Mouse (Mus musculus): ENCODE measurements around the gene Itpr3.

Gene Itpr3

DNA sequence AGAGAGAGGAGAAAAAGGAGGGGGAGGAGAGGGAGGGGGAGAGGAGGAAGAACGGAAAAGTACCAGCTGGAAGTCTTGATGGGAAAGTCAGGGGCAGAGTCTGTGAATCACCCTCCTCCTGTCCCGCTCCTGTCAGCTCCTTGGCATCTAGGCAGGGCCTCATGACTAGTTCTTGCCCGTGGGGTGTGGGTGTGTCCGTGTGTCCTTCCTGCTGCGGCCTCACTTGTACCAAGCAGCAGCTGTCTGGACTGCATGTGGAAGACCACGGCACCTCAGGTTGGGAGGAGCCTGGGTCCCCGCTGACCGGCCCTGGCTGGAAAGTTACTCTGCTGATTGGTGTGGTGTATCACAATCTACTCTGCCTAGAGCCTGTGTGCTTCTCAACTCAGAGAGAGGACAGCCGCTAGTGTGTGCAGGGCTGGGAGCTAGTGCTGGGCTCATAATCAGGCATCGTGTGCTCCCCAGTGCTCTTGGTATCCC is 84.9 kb downstream of the Itpr3 start:
- no peak for DNase-seq (ENCODE audit: low read depth, low spot score)

DNA sequence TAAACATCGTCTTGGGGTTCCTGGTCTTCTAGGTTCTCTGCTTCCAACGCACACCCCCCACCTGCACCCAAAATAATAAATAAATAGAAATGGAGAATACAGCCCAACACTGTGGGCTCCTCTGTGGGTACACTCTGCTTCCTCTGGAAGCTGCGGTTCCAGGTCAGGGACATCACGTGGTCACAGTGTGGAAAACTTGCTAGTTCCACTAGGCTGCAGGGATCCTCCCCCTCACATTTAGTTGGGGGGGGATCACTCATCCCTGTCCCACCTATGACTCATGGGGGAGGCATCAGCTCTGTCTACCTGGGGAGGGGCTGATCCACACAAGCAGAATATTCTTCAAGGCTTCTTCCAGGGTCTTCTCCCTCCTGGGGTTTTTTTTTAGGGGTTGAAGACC is 87.0 kb downstream of the Itpr3 start:
- DNase-seq (ENCODE audit: low read depth, low spot score): no peak

DNA sequence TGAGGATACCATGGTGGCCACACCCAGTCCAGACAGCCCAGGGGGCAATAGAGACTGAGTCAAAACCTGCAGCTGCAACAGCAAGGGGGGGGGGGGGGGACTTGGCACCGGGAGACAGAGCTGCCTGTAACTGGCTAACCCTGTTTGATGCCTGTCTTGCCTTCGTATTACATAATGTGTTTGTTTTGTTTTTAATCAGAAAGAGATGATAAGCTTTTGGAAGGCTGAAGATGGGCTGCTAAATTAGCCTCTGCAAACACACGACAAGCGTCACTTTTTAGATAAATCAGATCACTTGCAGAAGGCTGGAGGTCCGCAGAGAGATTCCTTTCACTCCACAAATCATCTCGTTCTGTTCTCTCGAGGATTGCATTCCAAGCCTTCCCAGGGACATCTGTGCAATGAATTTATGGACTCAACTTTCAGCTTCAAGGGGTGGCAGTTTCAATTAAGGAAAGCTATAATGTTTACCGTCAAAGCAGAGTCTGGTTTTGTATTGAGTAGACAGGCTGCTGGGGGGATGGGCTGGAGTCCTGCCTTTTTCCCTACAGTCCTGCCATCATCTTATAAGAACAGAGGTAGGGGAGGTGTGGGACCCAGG is 89.3 kb downstream of the Itpr3 start:
- no peak for DNase-seq (ENCODE audit: low read depth, low spot score)

DNA sequence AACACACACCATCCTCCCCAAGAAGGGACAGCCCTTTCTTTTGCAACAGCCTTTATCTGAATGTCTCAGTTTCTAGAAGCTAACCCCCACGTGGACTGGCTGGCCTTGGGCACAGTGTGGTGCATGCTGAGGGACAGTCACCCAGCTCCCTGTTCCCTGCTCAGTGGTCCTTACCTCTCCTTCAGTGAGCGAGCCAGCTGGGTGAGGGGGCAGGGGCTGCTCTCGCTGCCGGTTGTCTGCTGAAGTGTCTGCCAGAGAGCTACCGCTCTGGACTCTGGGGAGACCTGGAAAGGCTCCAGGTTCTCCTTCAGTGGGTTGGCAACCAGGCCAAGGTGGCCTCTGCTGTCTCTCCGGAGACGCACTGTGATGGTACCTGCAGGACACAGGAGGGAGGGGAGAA is 93.8 kb downstream of the Itpr3 start:
- DNase-seq (ENCODE audit: low read depth, low spot score): no peak

DNA sequence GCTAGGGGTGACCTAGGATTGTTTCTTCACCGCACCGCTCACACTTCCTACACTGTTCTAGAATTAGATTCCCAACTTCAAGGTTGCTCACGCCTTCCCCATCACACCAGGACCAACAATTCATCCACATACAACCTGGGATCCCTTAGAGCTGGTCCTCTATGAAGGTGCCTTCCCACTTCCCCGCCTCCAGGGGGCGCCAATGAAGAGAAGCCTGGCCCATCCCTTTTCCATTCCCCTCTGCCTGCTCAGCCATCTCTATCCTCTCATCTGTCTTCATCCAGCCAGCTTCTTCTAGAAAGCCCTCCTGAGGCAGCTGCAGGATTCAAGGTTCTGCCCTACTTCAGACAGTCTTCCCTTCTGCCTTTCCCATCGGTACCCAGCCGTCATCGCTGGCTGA is 94.3 kb downstream of the Itpr3 start:
- DNase-seq (ENCODE audit: low read depth, low spot score): peak; percentile 35

DNA sequence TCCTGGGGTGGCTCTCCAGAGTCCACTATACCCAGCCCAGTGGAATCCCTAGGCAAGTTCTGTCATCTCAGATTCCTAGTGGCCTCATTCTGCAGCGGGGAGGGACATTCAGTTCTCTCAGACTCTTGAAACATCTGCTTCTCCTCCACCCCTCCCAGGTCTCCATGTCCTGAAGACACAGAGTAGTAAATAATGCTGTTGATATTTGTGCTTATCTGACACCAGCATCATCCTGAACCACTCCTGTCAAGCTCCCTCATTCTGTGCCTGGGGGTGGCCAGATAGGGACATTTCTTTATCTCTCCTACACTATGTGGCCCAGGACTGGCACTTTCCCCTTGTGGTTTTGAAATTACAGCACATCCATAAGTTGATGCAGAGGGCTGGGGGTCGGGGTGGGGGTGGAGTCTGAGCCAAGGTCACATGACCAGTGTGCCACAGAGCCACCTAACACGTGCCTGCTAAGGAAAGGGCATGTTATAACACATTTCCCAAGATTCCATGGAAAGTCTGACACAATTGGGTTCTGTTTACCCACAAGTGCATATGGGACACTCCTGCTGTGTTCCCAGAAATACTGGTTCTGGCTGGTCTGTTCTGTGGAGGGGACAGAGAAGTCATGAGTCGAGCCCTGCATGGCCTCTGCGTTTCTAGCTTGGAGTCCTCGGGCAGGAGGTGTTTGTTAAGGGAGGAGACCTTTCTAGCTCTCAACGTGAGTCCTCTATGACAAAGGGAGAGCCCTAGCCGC is 96.0 kb downstream of the Itpr3 start:
- DNase-seq (ENCODE audit: low read depth, low spot score): no peak

DNA sequence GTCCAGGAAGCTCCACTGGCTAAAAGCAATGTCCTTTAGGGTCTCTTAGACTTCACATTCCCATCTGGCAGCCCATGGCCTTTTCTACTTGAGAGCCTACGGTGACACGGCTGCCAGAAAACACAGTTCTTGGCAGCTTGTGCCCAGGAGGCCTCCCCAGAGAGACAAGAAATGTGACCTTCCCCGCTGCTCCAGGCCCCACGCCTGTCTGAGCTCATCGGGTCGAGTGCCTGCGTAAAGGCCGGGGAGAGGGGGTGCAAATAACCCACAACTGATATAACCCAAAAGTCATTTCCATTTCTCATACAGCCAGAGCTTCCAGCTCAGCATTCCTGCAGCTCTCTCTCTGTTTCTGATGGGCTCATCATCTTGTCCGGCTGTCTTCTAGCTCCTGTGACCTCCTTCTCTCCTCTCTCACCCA is 96.7 kb downstream of the Itpr3 start:
- no peak for DNase-seq (ENCODE audit: low read depth, low spot score)

DNA sequence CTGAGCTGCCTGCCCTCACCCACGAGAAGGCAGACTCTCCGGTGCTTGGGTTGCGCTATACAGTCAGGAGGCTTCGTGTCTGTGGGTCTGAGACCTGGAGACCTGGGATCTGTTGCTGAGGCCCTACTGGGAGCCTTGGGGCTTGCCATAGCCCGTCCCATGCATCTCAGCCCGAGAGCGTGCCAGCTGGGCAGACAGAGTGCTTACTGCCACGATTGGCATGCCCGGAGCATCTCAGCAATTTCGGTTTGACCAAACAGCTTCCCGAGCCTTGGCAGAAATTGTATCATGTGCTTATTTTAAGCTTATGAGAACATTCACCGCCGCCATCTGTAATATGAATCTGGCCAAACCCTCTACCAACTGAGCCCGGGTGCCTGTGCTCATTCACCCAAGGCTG is 97.2 kb downstream of the Itpr3 start:
- no peak for DNase-seq (ENCODE audit: low read depth, low spot score)

DNA sequence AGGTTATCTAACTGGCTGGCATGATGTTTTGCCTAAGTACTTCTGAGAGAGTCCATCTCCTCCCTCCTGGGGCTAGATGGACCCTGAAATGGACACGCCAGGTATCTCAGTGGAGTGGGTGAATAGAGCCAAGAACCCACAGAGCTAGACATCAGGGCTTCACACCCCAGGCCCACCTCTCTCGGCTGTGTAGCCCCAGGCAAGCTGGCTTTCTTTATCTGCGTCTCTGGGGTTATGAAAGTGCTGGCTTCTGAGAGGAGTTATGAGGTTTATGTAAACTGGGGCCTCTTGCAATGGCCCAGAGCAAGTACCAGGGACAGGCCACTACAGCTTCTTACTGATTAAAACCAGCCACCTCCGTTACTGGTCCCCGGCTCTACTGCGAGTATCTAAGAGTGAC is 97.8 kb downstream of the Itpr3 start:
- no peak for DNase-seq (ENCODE audit: low read depth, low spot score)

DNA sequence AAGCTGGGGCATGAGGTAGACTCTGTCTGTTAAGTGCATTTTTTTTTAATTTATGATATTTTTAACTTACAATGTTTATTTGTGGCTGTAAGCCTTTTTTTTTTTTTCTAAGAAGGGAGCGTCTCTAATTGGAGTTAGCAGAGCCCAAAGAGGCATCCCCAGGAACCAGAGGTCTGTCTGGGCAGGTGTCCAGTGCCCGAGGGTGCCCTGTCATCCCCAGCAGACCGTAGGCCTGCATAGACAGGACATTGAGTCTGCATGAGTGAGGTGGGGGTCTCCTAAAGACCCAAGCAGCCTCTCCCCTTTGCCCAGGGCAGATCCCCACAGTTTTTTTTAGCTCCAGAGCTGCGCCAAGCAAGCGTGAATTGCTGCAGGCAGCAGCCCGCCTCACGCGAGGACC is 98.6 kb downstream of the Itpr3 start:
- DNase-seq (ENCODE audit: low read depth, low spot score): no peak

DNA sequence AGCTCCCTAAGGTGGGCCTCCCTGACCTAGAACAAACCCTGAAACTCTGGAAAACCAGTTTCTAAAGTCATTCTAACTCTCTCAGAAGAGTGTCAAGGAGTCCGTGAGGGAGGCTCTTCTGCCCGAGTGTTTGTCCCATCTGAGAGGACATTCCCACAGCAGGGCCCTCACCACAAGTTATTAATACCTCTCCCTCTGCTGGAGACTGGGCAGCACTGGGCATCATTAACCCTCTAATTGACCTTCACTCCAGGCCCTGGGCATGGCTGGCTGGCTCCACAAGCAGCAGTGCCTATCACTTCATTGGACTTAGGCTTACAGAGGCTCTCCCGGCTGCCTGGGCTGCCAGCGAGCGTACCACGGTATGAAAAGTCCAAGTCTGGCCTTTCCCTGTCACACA is 101.3 kb downstream of the Itpr3 start:
- no peak for DNase-seq (ENCODE audit: low read depth, low spot score)

DNA sequence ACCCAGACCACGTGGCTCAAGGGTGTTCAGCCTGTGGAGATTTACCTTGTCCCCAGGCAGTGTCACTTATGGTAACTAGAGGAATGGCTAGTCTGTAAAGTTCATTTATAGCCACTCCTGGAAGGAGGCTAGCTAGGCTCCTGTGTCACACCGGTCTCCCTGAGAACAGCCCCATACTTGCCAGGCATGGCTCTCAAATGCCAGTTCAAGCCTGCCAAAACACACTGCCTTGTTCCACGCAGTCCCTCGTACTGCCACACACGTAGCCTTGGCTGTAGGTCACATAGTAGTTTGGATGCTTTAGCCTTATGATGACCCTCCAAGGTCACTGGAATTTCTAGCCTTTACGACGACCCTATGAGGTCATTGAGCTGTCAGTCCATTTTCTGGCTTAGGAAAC is 102.1 kb downstream of the Itpr3 start:
- DNase-seq (ENCODE audit: low read depth, low spot score): no peak

DNA sequence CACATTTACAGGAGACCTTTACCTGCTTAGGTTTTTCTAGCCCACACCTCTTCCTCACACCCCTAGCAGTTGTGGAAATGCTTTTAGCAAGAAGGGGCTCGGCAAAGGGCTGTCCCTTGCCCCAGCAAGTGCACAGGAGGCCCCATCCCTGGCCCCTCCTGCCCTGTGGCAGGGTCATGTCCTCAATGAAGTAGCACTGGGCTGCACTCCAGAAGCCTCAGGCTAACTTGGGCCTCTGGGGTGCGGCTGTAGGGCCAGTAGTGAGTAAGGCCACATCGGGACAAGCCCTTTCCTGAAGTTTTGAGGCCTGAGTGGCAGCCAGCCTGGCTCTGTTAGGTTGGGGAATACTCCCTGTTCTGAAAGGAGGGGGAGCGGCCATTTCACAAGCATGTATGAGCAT is 103.8 kb downstream of the Itpr3 start:
- DNase-seq (ENCODE audit: low read depth, low spot score): no peak

DNA sequence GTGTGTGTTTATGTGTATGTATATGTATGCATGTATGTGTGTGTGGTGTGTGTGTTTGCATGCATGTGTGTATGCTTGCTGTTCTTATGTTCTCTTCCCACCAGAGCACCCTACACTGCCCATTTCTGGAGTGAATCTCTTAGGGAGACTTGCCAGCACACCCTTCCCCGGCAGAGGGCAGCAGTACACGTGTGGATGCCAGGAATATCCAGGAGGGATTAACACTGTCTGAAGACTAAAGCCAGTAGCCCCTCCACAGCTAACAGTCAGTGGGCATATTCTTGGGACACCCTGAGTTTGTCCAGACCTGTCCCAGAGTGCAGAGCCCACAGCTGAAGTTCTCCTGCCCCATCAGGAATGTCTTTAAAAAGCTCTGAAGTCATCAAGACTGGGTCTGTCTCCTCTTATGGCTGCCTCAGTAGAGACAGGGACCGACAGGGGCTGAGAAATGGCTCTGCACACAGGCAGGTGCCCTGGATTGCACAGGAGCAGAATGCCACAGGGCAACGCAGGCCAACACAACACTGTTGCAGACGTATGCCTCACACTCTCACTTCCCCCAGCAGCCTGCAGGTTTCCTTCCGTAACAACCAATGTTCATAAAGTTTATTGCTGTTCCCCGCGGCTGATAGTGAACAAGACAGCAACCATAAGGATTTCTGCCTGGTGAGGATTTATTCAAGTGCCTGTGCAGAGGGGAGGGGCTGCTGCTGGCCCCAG is 108.1 kb downstream of the Itpr3 start:
- peak; percentile 43 for DNase-seq (ENCODE audit: low read depth, low spot score)

DNA sequence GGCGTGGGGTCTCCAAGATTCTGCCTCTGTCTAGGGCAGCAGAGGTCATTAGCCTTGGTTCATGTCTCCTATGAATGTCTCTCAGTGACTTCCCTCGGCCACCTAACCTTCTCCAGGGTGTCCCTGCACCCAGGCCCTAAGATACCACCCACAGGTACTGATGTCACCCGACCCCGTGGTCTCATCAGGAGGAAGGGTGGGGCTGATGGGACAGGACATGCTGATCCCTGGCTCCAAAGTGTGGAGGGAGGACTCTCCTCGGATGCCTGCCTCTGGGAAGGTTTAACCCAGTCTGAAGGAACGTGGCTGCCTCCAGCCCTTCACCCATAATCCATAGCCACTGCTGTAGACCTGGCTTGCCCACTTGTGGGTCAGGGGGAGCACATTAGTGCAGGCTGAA is 109.8 kb downstream of the Itpr3 start:
- no peak for DNase-seq (ENCODE audit: low read depth, low spot score)

DNA sequence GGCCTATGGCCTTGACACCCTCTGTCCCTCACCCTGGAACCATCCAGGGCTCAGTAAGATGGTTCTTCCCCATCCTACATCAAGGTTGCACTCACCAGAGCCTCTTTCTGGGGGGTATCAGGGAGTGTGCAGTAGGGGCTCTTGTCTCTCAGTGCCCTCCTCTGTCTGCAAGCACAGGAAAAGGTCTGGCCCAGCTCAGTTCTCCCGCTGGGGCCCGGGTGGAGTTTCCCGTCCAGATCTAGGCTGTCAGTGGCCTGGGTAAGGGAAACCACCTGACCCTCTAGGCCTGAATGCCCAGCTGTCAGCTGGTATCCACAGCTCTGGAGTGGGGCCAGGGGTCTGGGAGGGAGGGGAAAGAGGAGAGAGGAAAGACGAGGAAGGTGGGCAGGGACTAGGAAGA is 110.4 kb downstream of the Itpr3 start, which contains the start of gene Ip6k3:
Ip6k3 (minus strand) TSS at position 251 of the 400 bp plus-strand sequence.
- no peak for DNase-seq (ENCODE audit: low read depth, low spot score)

DNA sequence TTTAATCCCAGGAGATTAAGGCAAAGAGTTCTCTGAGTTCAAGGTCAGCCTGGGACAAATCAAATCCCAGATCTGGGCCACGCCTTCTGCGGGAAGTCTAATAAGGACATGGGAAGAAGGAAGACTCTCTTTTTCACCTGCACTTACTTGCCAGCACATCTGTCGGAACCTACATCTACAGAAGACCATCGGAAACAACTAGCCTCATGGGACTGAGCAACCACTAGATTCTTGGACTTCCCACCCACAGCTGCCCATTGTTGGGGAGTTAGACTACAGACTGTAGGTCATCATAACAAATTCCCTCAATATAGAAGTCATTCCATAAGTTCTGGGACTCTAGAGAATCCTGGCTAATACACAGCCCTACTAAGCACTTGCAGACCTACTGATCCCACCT is 111.5 kb downstream of the Itpr3 start:
- no peak for DNase-seq (ENCODE audit: low read depth, low spot score)

DNA sequence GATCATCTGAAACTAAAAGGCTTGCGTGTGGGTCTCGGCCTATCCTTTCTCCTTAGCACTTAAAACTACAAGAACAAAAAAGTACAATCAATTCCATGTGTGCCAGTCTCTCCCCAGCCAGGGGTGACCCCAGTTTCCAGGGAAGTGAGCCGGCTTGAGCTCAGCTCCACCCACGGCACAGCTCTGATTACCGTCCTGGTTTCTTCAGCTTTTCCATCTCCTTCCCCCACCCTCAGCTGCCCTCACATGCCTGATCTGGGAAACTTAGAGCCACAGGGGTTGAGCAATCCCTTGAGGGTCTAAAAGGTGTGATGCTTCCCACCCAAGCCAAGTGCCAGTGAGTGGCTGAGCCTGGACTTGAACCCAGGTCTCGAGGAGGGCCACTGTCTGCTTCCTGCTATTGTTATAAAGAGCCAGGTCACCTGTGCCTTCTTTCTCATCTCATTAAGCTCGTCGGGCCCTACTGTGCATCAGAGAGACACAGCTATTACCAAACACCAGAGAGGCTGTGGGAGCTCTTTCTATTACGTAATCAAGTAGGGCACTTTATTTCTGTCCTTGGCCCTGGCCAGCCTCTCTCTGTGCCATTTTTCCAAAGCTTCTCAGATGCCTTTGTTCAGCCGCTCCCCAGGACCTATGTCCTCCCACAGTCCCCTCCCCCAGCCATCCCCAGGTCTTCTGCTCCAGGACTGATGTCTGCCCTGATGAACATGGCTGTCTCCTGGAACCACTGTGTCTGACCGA is 113.0 kb downstream of the Itpr3 start:
- no peak for DNase-seq (ENCODE audit: low read depth, low spot score)

DNA sequence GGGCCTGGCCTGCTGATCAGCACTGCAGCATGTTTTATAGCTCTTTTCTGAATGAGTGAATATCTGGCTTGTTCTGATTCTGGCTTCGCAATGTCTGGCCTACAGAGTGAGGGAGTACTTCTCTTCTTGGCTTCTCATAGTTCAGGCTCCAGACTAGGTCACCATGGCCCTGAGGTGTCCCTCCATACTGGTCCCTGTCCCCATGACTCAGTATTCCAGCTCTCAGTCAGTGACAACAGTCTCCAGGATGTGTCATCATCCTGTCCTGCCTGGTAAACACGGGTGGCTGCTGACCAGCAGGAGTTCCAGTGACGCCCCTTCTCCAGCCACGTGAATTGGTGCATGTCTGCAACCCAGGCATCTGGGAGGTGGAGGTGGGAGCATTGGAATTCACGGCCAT is 114.0 kb downstream of the Itpr3 start:
- DNase-seq (ENCODE audit: low read depth, low spot score): no peak
